Mouse (Mus musculus): Measurements from ENCODE around the gene Hspa1b.
"Not testable (repeated sequence)": the region's sequence is repeated elsewhere in the genome, so short reads cannot be mapped to it uniquely, and the experiment has no call there.

Gene Hspa1b

DNA sequence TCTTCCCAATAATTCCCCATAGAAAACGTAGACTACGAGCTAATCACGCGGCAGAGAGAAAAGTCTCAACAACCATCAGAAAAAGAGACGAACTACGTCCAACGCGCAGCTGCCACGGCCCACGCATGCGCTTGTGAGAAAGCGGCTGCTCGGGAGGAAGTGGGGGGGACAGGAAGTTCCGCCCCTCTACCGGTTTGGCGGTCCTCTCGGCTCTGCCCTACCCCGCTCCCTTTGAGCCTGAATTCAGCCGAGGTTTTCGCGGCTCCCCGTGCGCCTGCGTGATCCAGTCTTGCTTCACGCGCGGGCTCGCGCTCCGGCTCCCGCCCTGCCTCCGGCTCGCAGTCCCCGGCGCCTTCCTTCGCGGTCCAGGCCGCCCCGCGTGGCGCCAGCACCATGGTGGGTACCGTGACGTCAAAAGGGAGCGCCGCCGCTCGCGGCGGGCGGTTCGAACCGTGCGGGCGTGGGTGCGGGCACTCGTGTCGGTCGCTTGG is 22.7 kb upstream of the Hspa1b start, which contains the start of gene Lsm2:
TSS of gene Lsm2 (plus strand) at position 173 of the 491 bp plus-strand sequence.
- peak; percentile 91 for DNase-seq (ENCODE audit: low spot score)

DNA sequence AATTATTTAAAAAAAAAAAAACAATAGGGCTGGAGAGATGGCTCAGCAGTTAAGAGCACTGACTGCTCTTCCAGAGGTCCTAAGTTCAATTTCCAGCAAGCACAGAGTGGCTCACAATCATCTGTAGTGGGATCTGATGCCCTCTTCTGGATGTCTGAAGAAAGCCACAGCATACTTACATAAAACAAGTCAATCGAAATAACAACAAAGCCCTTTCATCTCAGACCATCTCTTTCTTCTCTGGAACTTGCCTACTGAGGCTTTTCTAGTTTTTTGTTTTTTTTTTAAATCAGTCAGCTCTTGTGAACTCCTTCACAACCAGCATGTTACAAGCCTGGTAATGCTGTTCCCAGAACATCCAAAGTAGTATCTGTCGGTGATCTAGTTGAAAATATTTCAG is 21.6 kb upstream of the Hspa1b start:
- no peak for DNase-seq (ENCODE audit: low spot score)

DNA sequence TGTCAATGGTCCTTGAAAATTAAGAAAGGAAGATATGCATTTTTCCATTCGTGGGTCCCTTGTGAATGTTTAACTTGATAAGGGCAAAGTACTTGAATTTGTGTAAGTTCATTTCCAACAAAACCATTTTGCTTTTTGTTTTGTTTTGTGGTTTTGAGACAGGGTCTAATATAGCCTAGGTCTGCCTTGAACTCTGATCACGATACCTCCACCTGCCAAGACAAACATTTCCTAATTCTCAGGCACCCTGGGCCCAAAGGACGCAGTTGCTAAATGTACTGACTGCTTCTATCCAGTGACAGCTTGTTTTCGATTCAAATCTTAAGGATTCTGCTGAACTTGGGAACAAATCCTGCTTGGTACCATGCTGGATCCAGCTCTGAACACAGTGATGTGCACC is 20.6 kb upstream of the Hspa1b start:
- no peak for DNase-seq (ENCODE audit: low spot score)

DNA sequence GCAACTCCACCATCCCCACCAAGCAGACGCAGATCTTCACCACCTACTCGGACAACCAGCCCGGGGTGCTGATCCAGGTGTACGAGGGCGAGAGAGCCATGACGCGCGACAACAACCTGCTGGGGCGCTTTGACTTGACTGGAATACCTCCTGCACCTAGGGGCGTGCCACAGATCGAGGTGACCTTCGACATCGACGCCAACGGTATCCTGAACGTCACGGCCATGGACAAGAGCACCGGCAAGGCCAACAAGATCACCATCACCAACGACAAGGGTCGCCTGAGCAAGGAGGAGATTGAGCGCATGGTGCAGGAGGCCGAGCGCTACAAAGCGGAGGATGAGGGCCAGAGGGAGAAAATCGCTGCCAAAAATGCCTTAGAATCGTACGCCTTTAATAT is 19.2 kb upstream of the Hspa1b start:
- DNase-seq (ENCODE audit: low spot score) = no peak

DNA sequence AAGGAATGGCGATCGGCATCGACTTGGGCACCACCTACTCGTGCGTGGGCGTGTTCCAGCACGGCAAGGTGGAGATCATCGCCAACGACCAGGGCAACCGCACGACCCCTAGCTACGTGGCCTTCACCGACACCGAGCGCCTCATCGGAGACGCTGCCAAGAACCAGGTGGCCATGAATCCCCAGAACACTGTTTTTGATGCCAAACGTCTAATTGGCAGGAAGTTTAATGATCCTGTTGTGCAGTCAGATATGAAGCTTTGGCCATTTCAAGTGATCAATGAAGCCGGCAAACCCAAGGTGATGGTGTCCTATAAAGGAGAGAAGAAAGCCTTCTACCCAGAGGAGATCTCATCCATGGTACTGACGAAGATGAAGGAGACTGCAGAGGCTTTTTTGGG is 18.0 kb upstream of the Hspa1b start:
- no peak for DNase-seq (ENCODE audit: low spot score)

DNA sequence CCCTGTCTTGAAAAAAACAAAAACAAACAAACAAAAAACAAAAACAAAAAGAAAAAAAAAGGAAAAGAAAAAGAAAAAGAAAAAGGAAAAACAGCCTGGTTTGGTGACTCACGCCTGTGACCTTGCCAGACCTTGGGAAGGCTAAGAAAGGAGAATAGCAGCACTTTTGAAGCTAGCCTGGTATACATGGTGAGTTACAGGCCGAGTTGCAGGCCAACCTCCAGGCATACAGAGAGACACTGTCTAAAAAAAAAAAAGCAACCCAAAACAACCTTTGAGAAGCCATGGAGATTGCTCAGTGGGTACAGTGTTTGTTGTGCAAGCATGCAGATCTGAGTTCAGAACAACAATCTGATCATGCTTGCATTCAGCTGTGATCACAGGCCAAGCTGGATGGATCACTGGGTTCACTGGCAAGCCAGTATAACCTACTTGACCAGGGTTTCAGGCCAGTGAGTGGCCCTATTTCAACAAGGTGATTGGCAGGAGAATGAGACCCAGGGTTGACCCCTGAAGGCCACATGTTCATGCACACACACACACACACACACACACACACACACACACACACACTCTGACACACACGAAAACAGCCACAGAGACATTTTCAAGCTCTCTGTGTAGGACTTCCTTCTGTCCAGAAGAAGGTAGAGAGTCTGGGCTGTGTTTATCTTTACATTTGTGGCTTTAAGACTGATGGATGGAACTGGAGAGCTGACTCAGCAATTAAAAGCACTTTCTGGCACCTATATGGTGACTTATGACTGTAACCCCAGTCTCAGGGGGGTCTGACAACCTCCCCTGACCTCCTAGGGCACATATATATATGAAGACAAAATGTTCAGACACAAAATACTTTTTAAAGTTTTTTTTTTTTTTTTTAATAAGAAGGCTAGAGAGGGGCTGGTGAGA is 16.8 kb upstream of the Hspa1b start:
- no peak for DNase-seq (ENCODE audit: low spot score)

DNA sequence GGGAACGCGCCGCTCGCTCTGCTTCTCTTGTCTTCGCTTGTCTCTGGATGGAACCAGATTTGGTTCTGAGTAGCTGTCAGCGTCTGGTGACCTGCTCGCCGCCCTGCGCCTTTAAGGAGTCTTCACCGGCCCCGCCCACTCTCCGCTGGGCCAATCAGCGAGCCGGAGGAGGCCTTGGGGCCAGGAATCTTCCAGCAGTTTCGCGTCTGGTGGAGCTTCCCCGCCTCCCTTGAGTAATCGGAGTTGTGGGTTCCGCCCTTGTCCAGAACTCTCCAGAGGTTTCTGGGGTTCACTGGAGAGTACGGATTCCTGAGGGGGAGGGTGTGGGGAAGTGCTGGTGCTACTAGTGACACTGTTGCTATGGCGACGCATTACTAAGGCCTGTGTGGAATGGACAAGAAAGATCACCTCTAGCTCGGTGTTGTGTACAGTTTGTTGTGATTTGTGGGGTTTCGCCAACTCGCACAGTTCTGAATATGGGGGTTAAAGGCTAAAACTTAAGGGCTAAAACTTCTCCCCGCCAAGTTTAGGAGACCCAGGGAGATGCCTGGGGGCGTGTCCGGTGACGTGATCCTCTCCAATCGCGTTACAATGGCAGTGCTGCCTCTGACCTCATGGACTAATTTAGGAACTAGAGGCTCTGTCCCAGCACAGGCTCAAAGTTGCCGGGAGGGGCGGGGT is 13.2 kb upstream of the Hspa1b start, which contains the start of the genes Hspa1a and Hspa1l:
TSS of gene Hspa1a (minus strand) at position 88 of the 681 bp plus-strand sequence.
TSS of gene Hspa1l (plus strand) at position 635 of the 681 bp plus-strand sequence.
- peak; percentile 75 for DNase-seq (ENCODE audit: low spot score)

DNA sequence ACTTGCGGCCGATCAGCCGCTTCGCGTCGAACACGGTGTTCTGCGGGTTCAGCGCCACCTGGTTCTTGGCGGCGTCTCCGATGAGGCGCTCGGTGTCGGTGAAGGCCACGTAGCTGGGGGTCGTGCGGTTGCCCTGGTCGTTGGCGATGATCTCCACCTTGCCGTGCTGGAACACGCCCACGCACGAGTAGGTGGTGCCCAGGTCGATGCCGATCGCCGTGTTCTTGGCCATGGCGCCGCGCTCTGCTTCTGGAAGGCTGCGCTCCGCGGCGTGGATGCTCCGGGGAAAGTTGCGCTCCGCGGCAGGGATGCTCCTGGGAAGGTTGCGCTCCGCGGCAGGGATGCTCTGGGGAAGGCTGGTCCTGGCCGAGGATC is 12.6 kb upstream of the Hspa1b start:
- not testable (repeated sequence) for DNase-seq (ENCODE audit: low spot score)

DNA sequence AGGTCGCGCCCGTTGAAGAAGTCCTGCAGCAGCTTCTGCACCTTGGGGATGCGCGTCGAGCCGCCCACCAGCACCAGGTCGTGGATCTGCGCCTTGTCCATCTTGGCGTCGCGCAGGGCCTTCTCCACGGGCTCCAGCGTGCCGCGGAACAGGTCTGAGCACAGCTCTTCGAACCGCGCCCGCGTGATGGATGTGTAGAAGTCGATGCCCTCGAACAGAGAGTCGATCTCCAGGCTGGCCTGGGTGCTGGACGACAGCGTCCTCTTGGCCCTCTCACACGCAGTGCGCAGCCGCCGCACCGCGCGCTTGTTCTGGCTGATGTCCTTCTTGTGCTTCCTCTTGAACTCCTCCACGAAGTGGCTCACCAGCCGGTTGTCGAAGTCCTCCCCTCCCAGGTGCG is 11.8 kb upstream of the Hspa1b start:
- DNase-seq (ENCODE audit: low spot score) = not testable (repeated sequence)

DNA sequence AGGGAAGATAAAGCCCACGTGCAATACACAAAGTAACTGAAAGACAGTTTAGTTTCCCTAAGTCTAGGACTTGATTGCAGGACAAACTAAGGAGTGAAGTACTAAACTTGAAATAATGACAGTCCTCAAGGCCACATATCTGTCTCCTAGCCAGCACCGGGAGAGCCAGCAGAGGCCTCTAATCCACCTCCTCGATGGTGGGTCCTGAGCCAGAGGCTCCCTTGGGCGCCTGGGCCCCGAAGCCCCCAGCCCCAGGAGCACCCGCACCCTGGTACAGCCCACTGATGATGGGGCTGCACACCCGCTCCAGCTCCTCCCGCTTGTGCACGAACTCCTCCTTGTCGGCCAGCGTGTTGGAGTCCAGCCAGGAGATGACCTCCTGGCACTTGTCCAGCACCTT is 10.8 kb upstream of the Hspa1b start, which contains the start of gene Gm20481:
TSS of gene Gm20481 (plus strand) at position 91 of the 400 bp plus-strand sequence.
- not testable (repeated sequence) for DNase-seq (ENCODE audit: low spot score)

DNA sequence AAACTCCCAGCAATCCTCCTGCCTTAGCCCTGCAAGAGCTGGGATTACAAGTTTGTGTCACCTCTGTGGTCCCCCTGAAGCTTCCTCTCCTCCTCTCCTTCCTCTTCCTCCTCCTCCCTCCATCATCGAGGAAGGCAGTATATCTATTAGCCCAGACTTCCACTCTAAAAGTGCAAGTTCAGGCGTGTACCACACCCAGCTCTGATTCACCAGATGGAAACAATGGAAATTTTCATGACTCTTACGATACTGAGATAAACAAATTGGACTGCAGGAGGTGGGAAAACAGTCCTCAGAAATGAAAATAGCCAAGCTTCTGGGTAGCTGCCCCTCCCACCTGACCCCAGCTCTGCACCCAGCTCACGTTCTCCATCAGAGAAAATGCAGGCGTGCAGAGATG is 6.6 kb upstream of the Hspa1b start:
- DNase-seq (ENCODE audit: low spot score) = no peak

DNA sequence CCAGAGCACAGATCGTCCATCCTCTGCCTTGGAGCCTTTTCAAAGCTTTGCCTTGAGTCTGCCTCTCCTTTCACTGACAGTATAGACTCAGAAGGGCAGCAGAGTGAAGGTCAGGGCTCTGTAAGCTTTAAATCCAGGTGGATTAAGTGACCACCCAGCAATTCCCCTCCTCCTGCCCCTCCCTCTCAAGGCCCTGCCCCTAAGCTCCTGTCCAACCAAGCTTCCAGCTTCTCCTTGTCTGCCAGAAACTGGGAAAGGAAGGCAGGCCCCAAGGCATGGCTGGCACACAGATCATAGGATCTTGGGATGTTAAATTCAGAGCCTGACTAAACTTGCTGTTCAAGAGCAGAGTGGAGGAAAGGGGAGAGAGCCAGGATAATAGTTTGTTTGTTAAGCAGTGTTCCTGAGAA is 5.6 kb upstream of the Hspa1b start:
- no peak for DNase-seq (ENCODE audit: low spot score)

DNA sequence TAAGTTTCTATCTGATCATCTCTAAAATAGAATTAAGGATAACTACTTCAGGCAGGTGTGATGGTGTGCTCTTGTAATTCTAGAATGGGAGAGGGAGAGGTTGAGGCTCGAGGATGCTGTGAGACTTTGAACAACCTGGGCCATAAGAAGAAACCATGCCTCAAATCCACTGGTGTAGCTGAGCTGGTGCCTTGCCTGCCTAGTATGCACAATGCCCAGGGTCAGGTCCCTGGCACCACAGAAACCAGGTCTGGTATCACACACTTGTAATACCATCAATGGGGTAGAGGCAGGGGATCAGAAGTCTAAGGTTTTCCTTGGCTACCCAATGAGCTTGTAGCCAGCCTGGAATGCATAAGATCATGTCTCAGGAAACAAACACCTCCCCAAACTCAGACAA is 3.8 kb upstream of the Hspa1b start:
- DNase-seq (ENCODE audit: low spot score) = no peak

DNA sequence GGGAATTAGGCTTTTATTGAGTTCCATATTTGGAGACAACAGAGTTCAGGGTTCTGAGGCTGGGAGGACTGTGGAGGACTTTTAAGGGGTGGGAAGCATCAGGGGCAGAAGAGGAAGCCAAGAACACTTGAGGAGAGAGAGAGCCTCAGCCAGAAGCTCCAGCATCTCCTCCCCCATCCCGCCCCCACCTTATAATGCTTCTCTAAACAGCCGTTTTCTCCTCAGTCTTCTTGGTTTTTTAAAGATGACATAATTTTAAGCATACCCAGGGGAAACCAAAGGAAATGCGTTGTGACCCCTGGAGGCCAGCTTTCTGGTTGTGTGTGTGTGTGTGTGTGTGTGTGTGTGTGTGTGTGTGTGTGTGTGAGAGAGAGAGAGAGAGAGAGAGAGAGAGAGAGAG is 3.1 kb upstream of the Hspa1b start:
- no peak for DNase-seq (ENCODE audit: low spot score)

DNA sequence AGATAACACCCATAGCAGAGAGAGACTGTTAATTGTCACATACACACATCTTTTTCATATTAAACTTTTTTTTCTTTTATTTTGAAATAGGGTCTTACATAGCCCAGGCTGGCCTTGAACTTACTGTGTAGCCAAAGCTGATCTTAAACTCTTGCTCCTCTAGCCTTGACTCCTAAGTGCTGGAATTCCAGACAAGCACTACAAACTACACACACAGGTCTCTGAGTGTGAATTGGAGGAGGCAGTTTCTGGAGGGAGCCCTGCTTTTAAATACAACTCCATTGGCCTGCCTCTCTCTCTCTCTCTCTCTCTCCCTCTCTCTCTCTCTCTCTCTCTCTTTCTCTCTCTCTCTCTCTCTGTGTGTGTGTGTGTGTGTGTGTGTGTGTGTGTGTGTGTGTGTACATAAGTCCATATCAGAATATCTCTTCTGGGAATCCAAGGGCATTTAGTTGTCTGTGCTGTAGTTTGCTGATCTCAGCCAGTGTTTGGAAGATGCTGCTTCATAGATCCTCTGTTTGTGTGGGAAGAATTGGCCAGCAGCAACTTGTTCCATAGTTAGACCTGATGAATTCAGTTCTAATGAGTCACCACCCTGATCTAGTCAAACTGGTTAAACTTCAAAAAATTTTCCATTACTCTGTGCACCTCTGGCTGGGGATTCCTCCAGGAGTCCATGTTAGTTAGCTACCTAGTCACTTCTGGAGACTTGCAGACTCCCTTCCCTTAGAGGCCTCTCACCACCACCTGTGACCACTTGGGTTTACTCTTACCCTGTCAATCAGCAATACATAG is 1.9 kb upstream of the Hspa1b start:
- DNase-seq (ENCODE audit: low spot score) = no peak

DNA sequence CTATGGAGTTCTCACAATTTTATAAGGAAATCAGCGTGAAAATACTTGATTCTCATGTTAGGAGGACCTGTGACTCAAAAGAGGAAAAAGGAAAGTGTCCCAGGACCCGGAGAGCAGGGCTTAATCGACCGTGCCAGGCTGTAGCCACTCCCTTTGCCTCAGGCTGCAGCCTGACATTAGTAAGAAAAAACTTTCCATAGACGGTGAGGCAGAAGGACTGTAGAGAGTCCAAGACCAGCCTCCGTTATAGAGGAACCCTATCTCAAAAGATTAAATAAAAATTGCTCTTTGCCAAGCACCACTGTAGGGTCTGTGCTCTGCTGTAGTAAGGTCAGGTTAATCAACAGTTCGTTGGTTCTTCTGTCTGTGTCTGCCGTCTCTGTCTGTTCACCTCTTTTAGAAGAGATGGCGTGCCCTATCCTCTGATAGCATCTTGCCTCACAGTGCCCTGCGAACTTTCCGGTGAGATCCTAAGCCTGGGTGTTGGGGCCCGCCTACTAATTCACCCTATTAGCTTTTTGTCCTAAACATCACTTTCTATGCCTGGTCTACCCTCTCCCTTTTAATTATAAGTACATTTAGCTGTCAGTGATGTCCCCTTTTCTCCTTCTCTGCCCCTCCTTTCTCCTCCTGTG is 960 bp upstream of the Hspa1b start:
- no peak for DNase-seq (ENCODE audit: low spot score)

DNA sequence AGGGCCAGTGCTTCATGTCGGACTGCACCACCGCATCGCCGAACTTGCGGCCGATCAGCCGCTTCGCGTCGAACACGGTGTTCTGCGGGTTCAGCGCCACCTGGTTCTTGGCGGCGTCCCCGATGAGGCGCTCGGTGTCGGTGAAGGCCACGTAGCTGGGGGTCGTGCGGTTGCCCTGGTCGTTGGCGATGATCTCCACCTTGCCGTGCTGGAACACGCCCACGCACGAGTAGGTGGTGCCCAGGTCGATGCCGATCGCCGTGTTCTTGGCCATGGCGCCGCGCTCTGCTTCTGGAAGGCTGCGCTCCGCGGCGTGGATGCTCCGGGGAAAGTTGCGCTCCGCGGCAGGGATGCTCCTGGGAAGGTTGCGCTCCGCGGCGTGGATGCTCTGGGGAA is 306 bp downstream of the Hspa1b start:
- DNase-seq (ENCODE audit: low spot score) = not testable (repeated sequence)

DNA sequence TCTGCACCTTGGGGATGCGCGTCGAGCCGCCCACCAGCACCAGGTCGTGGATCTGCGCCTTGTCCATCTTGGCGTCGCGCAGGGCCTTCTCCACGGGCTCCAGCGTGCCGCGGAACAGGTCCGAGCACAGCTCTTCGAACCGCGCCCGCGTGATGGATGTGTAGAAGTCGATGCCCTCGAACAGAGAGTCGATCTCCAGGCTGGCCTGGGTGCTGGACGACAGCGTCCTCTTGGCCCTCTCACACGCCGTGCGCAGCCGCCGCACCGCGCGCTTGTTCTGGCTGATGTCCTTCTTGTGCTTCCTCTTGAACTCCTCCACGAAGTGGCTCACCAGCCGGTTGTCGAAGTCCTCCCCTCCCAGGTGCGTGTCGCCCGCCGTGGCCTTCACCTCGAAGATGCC is 1.1 kb downstream of the Hspa1b start:
- DNase-seq (ENCODE audit: low spot score) = not testable (repeated sequence)

DNA sequence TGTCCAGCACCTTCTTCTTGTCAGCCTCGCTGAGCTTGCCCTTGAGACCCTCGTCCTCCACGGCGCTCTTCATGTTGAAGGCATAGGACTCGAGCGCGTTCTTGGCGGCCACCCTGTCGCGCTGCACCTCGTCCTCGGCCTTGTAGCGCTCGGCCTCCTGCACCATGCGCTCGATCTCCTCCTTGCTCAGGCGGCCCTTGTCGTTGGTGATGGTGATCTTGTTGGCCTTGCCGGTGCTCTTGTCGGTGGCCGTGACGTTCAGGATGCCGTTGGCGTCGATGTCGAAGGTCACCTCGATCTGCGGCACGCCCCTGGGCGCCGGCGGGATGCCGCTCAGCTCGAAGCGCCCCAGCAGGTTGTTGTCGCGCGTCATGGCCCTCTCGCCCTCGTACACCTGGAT is 1.7 kb downstream of the Hspa1b start:
- not testable (repeated sequence) for DNase-seq (ENCODE audit: low spot score)

DNA sequence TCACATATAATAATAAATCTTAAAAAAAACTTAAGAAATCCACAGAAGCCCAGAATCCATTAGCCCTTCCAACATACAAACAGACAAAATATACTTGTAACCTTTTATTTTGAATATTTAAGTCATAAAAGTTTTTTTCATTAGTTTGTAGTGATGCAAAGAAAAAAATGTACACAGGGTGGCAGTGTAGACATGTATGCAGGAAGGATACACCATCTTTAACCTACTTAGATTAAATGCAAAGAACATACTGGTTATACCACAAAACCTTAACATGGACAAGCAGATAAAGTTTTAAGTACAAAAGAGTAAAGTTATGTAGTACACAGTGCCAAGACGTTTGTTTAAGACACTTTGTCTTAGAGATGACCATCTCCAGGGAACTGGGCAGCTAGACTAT is 2.7 kb downstream of the Hspa1b start:
- DNase-seq (ENCODE audit: low spot score) = no peak

DNA sequence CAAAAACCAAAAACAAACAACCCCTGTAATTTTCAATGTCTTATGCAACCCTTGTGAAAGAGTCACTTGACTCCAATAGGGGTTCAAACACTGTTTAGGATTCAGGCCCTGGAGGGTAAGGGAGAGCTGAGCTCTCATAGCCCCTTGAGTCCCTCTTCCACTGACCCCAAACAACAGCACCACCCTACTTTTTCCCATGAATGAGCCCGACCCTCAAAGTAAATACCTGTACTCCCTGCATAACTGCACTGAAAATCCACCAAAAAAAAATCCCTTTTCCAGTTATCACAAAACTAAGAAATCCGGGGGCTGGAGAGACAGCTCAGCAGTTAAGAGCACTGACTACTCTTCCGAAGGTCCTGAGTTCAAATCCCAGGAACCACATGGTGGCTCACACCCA is 3.2 kb downstream of the Hspa1b start:
- no peak for DNase-seq (ENCODE audit: low spot score)

DNA sequence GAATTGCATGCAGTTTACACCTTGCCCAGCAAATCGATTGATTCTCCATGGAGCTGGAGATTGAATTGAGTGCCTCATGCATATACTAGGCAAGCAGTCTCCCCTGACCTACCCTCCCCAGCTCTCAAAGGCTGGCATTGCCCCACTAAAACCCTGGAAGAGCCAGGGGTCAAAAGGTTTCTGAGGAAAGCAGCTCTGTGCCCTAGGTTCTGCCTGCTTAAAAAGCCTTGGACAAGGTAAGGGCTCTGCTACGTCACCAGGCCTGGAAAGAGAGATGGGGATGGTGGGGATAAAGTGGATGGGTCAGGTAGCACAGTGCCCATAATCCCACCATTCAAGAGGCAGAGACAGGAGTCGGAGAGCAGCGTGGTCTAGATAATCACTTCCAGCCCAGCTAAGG is 4.2 kb downstream of the Hspa1b start:
- no peak for DNase-seq (ENCODE audit: low spot score)
